Mouse (Mus musculus) MEL (cell line): ENCODE measurements around the gene Rsph1. TPM values are rescaled to one million over a fixed set of nuclear protein-coding genes. Genes with fewer than 3 reads are reported as not detected.

Experiments
- DNase-seq: peaks from one replicate; pipeline ENCODE4 v3.0.0; 2011; ENCODE audit warnings: low read depth, low spot score
- H3K27ac ChIP-seq: 2 replicates; pipeline ENCODE4 v1.5.1; 2012; ENCODE audit warnings: low read depth, mild to moderate bottlenecking, control low read depth, low read length, moderate library complexity; ENCODE audit not compliant: control insufficient read depth
- H3K27me3 ChIP-seq, 2 experiments: fragments of 150-350 bp in 1 of 2; sonication (generic) in 1 of 2; 2 replicates each; pipeline ENCODE4 v1.6.1; 2012; ENCODE audit warnings: low read length in 2 of 2, mild to moderate bottlenecking in 2 of 2, improper control_type of control experiment in 1 of 2, moderate library complexity in 1 of 2; ENCODE audit not compliant: insufficient read depth in 2 of 2, control insufficient read depth in 1 of 2
- H3K36me3 ChIP-seq, 2 experiments: 2 replicates each; pipeline ENCODE4 v1.6.1; 2012 to 2014; ENCODE audit warnings: low read length in 2 of 2, improper control_type of control experiment in 1 of 2, inconsistent platforms in 1 of 2, mild to moderate bottlenecking in 1 of 2; ENCODE audit not compliant: insufficient read depth in 2 of 2, control insufficient read depth in 1 of 2
- H3K4me1 ChIP-seq, 2 experiments: fragments of 150-350 bp in 1 of 2; sonication (generic) in 1 of 2; 2 replicates each; pipeline ENCODE4 v1.6.1; 2012; ENCODE audit warnings: low read length in 2 of 2, improper control_type of control experiment in 1 of 2, mild to moderate bottlenecking in 1 of 2; ENCODE audit not compliant: insufficient read depth in 2 of 2, control insufficient read depth in 1 of 2
- H3K4me3 ChIP-seq, 2 experiments: fragments of 150-350 bp in 1 of 2; sonication (generic) in 1 of 2; 2 replicates each; pipeline ENCODE4 v1.5.1; 2012; ENCODE audit warnings: low read depth in 2 of 2, low read length in 2 of 2, mild to moderate bottlenecking in 2 of 2, moderate library complexity in 2 of 2, control low read depth in 1 of 2, improper control_type of control experiment in 1 of 2; ENCODE audit not compliant: control insufficient read depth in 1 of 2, insufficient read depth in 1 of 2
- H3K79me2 ChIP-seq: 2 replicates; pipeline ENCODE4 v1.6.1; 2012; ENCODE audit warnings: mild to moderate bottlenecking, low read length, moderate library complexity; ENCODE audit not compliant: control insufficient read depth, poor library complexity, insufficient read depth
- H3K9ac ChIP-seq: 2 replicates; pipeline ENCODE4 v1.6.1; 2012; ENCODE audit warnings: low read depth, mild to moderate bottlenecking, control low read depth, low read length, moderate library complexity; ENCODE audit not compliant: control insufficient read depth, poor library complexity, severe bottlenecking
- H3K9me3 ChIP-seq: fragments of 150-350 bp; sonication (generic); replicated peaks from 2 replicates; pipeline ENCODE4 v1.6.1; 2012; ENCODE audit warnings: mild to moderate bottlenecking, low read length, improper control_type of control experiment, moderate library complexity; ENCODE audit not compliant: insufficient read depth
- BHLHE40 ChIP-seq: IDR thresholded peaks from 2 replicates; pipeline ENCODE4 v1.6.1; 2012; ENCODE audit warnings: low read depth, mild to moderate bottlenecking, inconsistent platforms, low read length, improper control_type of control experiment, borderline replicate concordance
- CHD1 ChIP-seq: IDR thresholded peaks from 2 replicates; pipeline ENCODE4 v1.6.1; 2012; ENCODE audit warnings: low read depth, mild to moderate bottlenecking, inconsistent platforms, low read length, improper control_type of control experiment
- CHD2 ChIP-seq: IDR thresholded peaks from 2 replicates; pipeline ENCODE4 v1.6.1; 2011; ENCODE audit warnings: low read length, improper control_type of control experiment
- CTCF ChIP-seq, 3 experiments: IDR thresholded peaks in 2 of 3; conservative IDR thresholded peaks in 1 of 3; 2 replicates each; pipeline ENCODE4 v1.5.1; 2011 to 2012; ENCODE audit warnings: low read length in 3 of 3, low read depth in 2 of 3, mild to moderate bottlenecking in 2 of 3, improper control_type of control experiment in 1 of 3, inconsistent platforms in 1 of 3, mixed read lengths in 1 of 3, moderate library complexity in 1 of 3; ENCODE audit not compliant: control insufficient read depth in 1 of 3, insufficient read depth in 1 of 3, poor library complexity in 1 of 3, severe bottlenecking in 1 of 3
- E2F4 ChIP-seq: IDR thresholded peaks from 2 replicates; pipeline ENCODE4 v1.6.1; 2011; ENCODE audit warnings: low read depth, low read length, improper control_type of control experiment, borderline replicate concordance
- EP300 ChIP-seq, 2 experiments: IDR thresholded peaks; 2 replicates each; pipeline ENCODE4 v1.6.1; 2011; ENCODE audit warnings: improper control_type of control experiment in 2 of 2, low read length in 2 of 2, low read depth in 1 of 2, mild to moderate bottlenecking in 1 of 2
- GABPA ChIP-seq: IDR thresholded peaks from 2 replicates; pipeline ENCODE4 v1.6.1; 2012; ENCODE audit warnings: low read depth, mild to moderate bottlenecking, inconsistent platforms, low read length, improper control_type of control experiment, moderate library complexity
- HCFC1 ChIP-seq: IDR thresholded peaks from 2 replicates; pipeline ENCODE4 v1.6.1; 2012; ENCODE audit warnings: low read depth, mild to moderate bottlenecking, inconsistent platforms, low read length, improper control_type of control experiment, moderate library complexity
- MAFK ChIP-seq: IDR thresholded peaks from 2 replicates; pipeline ENCODE4 v1.6.1; 2011; ENCODE audit warnings: low read depth, mild to moderate bottlenecking, low read length, improper control_type of control experiment, borderline replicate concordance
- MAX ChIP-seq: IDR thresholded peaks from 2 replicates; pipeline ENCODE4 v1.6.1; 2011; ENCODE audit warnings: low read length, improper control_type of control experiment
- MEF2A ChIP-seq: IDR thresholded peaks from 2 replicates; pipeline ENCODE4 v1.6.1; 2014; ENCODE audit warnings: low read depth, mild to moderate bottlenecking, inconsistent platforms, low read length, improper control_type of control experiment; ENCODE audit not compliant: poor library complexity, insufficient replicate concordance, severe bottlenecking; ENCODE audit errors: extremely low read depth
- MYC ChIP-seq: IDR thresholded peaks from 2 replicates; pipeline ENCODE4 v1.6.1; 2011; ENCODE audit warnings: low read depth, mild to moderate bottlenecking, low read length, improper control_type of control experiment, moderate library complexity
- RAD21 ChIP-seq: IDR thresholded peaks from 2 replicates; pipeline ENCODE4 v1.6.1; 2011; ENCODE audit warnings: mild to moderate bottlenecking, low read depth, low read length, improper control_type of control experiment
- RCOR1 ChIP-seq: IDR thresholded peaks from 2 replicates; pipeline ENCODE4 v1.6.1; 2012; ENCODE audit warnings: low read depth, mild to moderate bottlenecking, inconsistent platforms, low read length, improper control_type of control experiment
- SIN3A ChIP-seq: IDR thresholded peaks from 2 replicates; pipeline ENCODE4 v1.6.1; 2012; ENCODE audit warnings: low read length, improper control_type of control experiment, inconsistent platforms
- SMC3 ChIP-seq: IDR thresholded peaks from 2 replicates; pipeline ENCODE4 v1.6.1; 2011; ENCODE audit warnings: low read depth, low read length, improper control_type of control experiment
- TAL1 ChIP-seq: IDR thresholded peaks from 2 replicates; pipeline ENCODE4 v1.6.1; 2012; ENCODE audit warnings: mild to moderate bottlenecking, inconsistent platforms, low read length, moderate library complexity, mixed read lengths
- TBP ChIP-seq: IDR thresholded peaks from 2 replicates; pipeline ENCODE4 v1.8.0; 2011; ENCODE audit warnings: low read depth, low read length, improper control_type of control experiment
- USF1 ChIP-seq: IDR thresholded peaks from 2 replicates; pipeline ENCODE4 v1.6.1; 2014; ENCODE audit warnings: low read depth, mild to moderate bottlenecking, inconsistent platforms, low read length, improper control_type of control experiment, moderate library complexity
- USF2 ChIP-seq, 2 experiments: IDR thresholded peaks; 2 replicates each; pipeline ENCODE4 v1.6.1; 2011 to 2012; ENCODE audit warnings: improper control_type of control experiment in 2 of 2, low read length in 2 of 2, borderline replicate concordance in 1 of 2, inconsistent platforms in 1 of 2, low read depth in 1 of 2, mild to moderate bottlenecking in 1 of 2; ENCODE audit not compliant: insufficient read depth in 1 of 2
- ZC3H11A ChIP-seq: IDR thresholded peaks from 2 replicates; pipeline ENCODE4 v1.6.1; 2012; ENCODE audit warnings: low read depth, mild to moderate bottlenecking, inconsistent platforms, low read length, improper control_type of control experiment
- ZKSCAN1 ChIP-seq: IDR thresholded peaks from 2 replicates; pipeline ENCODE4 v1.6.1; 2012; ENCODE audit warnings: low read depth, mild to moderate bottlenecking, inconsistent platforms, low read length, improper control_type of control experiment, moderate library complexity
- ZMIZ1 ChIP-seq: IDR thresholded peaks from 2 replicates; pipeline ENCODE4 v1.6.1; 2012; ENCODE audit warnings: low read depth, mild to moderate bottlenecking, inconsistent platforms, low read length, improper control_type of control experiment, moderate library complexity
- polyA plus RNA-seq, 2 experiments: library from polyadenylated mRNA; stranded (reverse) in 1 of 2; unstranded in 1 of 2; fragments of >175 nt in 1 of 2; fragments of >200 nt in 1 of 2; gene quantifications; 2 replicates each; pipeline versions ENCODE4 v1.2.1 to v1.2.4; 2012; ENCODE audit warnings: low replicate concordance in 2 of 2, low read depth in 1 of 2; ENCODE audit not compliant: insufficient read length in 2 of 2, insufficient read depth in 1 of 2, missing spikeins in 1 of 2
- total RNA-seq: library from RNA; depleted of rRNA; stranded (reverse); fragments of 300-350 nt; gene quantifications from 2 replicates; pipeline ENCODE4 v1.2.3, GENCODE M21; 2012

Rsph1 gene
- total and polyA plus RNA-seq, 3 experiments: 1.3 to 3.6 TPM; not detected in 1

- H3K9me3 ChIP-seq: no peaks in the 10 kb centered on the region
- TF ChIP-seq GABPA (no peak), ZKSCAN1 (no peak), MYC (no peak), BHLHE40 (no peak), RAD21 (no peak), MAFK (no peak), ZC3H11A (no peak), MAX (no peak), ZMIZ1 (no peak), TAL1 (no peak)
- H3K4me1 ChIP-seq: no peaks in the 10 kb centered on the region
- no peaks in the 10 kb centered on the region; a peak in 1 of 4 replicates for H3K36me3 ChIP-seq
- no peak for DNase-seq
- H3K4me3 ChIP-seq: no peak overlapping the region
- no peak overlapping the region for H3K9ac ChIP-seq
- H3K79me2 ChIP-seq: no peaks in the 10 kb centered on the region
- H3K27ac ChIP-seq: no peak overlapping the region
- H3K27me3 ChIP-seq: no peaks in the 10 kb centered on the region
Observed at GRCm38 (mm10) chr17:31326220-31326852, 49.2 kb upstream of the Rsph1 start.

DNA sequence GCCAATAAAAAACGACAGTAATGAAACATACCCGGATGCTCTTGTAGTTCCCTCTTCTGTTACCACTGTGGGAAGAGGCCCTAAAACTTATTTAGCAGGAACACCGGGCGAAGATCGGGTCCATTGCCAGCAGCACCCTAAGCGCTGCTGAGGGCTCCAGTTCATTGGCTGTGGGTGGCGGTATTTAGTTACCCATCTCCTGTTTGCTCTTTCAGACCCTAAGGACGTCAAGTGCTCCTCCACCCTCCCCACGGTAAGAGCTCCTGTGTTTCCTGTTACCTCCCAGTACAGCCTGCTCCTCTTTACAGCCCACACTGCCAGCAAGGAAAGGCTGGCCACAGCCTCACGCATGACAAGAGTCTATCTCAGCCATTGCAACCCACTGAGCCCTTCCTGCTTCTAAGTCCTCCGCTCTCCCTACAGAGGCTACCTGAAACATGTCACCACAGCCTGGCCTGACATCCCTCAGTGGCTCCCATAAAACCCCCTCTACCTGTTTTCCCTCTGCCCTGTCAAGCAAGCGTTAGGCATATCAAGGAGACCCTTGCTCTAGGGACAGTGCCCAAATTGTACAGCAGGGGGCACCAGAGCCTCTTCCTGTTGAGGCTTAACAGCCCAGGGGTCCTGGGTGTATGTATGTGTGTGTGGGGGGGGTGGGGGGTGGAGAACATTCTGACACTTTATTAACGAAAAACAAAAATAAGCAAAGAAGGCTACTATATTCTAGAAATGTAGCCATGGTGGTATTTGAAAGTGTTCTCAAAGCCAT is 48.5 kb upstream of the Rsph1 start:
- H3K36me3 ChIP-seq: no peaks in the 10 kb centered on the region; a peak in 1 of 4 replicates
- H3K79me2 ChIP-seq: no peaks in the 10 kb centered on the region
- no peak overlapping the region for H3K9ac ChIP-seq
- H3K4me1 ChIP-seq: no peaks in the 10 kb centered on the region
- peak; percentile 46 for DNase-seq
- no peaks in the 10 kb centered on the region for H3K9me3 ChIP-seq
- H3K4me3 ChIP-seq: no peak overlapping the region
- TF ChIP-seq SIN3A: no peak
- TF ChIP-seq USF2 (IDR thresholded peaks at IDR 0.05; ENCODE audit: borderline replicate concordance in 1 of 2, insufficient read depth in 1 of 2, low read depth in 1 of 2, low read length in 2 of 2): no peak
- no peak for TF ChIP-seq CHD1
- TF ChIP-seq TBP: no peak
- no peak for TF ChIP-seq MEF2A
- TF ChIP-seq RAD21: peak; percentile 7; the same call in 1 of the 2 replicates
- TF ChIP-seq RCOR1: no peak
- TF ChIP-seq E2F4: no peak
- no peak for TF ChIP-seq HCFC1
- no peak for TF ChIP-seq CHD2
- no peak for TF ChIP-seq ZMIZ1
- TF ChIP-seq EP300 (IDR thresholded peaks at IDR 0.05; ENCODE audit: low read depth in 1 of 2, low read length in 2 of 2): no peak
- no peak for TF ChIP-seq USF1
- TF ChIP-seq ZKSCAN1: no peak
- peak; percentile 33; the same call in 1 of the 2 replicates for TF ChIP-seq SMC3
- peak; percentile 56 to 63 (median 58) for TF ChIP-seq CTCF (IDR thresholded peaks at IDR 0.05 in 2 of 3, conservative IDR thresholded peaks at IDR 0.05 in 1 of 3; ENCODE audit: control insufficient read depth in 1 of 3, insufficient read depth in 1 of 3, low read depth in 2 of 3, low read length in 3 of 3, poor library complexity in 1 of 3, severe bottlenecking in 1 of 3)
- H3K27me3 ChIP-seq: no peaks in the 10 kb centered on the region
- H3K27ac ChIP-seq: no peak overlapping the region
